Mouse (Mus musculus): ENCODE measurements at regions not wholly inside any gene's neighbourhood (a gene's known extent, or its start where the extent isn't known, plus 50 kb on each side); places are given as distances from the start of the nearest gene placed in this dataset.

GRCm38 (mm10) chr9:30575531-30575930 lies 148.6 kb downstream of the Snx19 start:
- DNase-seq, result no peak

GRCm38 (mm10) chr9:30573294-30573693 lies 146.4 kb downstream of the Snx19 start:
- DNase-seq, result no peak

GRCm38 (mm10) chr9:30571014-30571413 lies 144.1 kb downstream of the Snx19 start:
- DNase-seq, result no peak

- DNase-seq, result no peak
Measured at GRCm38 (mm10) chr9:30564765-30565680, 138.1 kb downstream of the Snx19 start.

GRCm38 (mm10) chr9:30563399-30563798 lies 136.5 kb downstream of the Snx19 start:
- no peak for DNase-seq

GRCm38 (mm10) chr9:30554908-30555307 lies 128.0 kb downstream of the Snx19 start:
- no peak for DNase-seq

GRCm38 (mm10) chr9:30552721-30553120 lies 125.8 kb downstream of the Snx19 start:
- no peak for DNase-seq

GRCm38 (mm10) chr9:30549892-30550515 lies 123.1 kb downstream of the Snx19 start:
- DNase-seq, result no peak

- no peak for DNase-seq
Measured at GRCm38 (mm10) chr9:30539858-30540257, 113.0 kb downstream of the Snx19 start.

GRCm38 (mm10) chr9:30536508-30537100 lies 109.7 kb downstream of the Snx19 start:
- DNase-seq, result no peak

GRCm38 (mm10) chr9:30534961-30535360 lies 108.1 kb downstream of the Snx19 start:
- no peak for DNase-seq

- no peak for DNase-seq
Measured at GRCm38 (mm10) chr9:30533780-30534343, 107.0 kb downstream of the Snx19 start.

- DNase-seq, result no peak
Measured at GRCm38 (mm10) chr9:30533091-30533779, 106.3 kb downstream of the Snx19 start.

- no peak for DNase-seq
Measured at GRCm38 (mm10) chr9:30525086-30525485, 98.2 kb downstream of the Snx19 start.

GRCm38 (mm10) chr9:30524401-30525066 lies 97.6 kb downstream of the Snx19 start:
- no peak for DNase-seq

GRCm38 (mm10) chr9:30523852-30524251 lies 96.9 kb downstream of the Snx19 start:
- DNase-seq, result no peak

GRCm38 (mm10) chr9:30522595-30523350 lies 95.9 kb downstream of the Snx19 start:
- no peak for DNase-seq

- DNase-seq, result no peak
Measured at GRCm38 (mm10) chr9:30521556-30522240, 94.8 kb downstream of the Snx19 start.

- no peak for DNase-seq
Measured at GRCm38 (mm10) chr9:30520853-30521439, 94.0 kb downstream of the Snx19 start.

- DNase-seq, result no peak
Measured at GRCm38 (mm10) chr9:30520116-30520515, 93.2 kb downstream of the Snx19 start.
